Mouse (Mus musculus): ENCODE data around the gene 4930426L09Rik. TPM values are rescaled to one million over a fixed set of nuclear protein-coding genes. Genes with fewer than 3 reads are reported as not detected.
"Not testable (repeated sequence)": the region's sequence is repeated elsewhere in the genome, so short reads cannot be mapped to it uniquely, and the experiment has no call there.

The 4930426L09Rik gene
- total RNA-seq, 2 experiments from 2014 or later = 1.6 TPM; not detected in 1

DNA sequence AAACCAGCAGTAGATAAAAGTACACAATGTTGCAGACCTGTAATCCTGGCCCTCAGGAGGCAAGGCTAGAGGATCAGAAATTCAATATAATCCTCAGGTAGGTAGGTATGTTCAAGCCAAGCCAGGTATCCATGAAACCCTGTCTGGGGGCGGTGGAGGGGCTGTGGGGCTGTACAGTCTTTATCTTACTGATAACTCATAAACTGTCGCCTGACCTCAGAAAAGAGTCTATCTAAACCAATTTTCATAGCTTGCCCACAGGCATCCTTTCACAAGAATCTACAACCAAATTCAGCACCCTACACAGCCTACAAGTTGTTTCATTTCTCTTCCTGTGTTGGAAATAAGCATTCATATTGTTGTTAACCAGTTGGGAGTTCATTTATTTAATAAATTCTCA is 1.3 kb downstream of the 4930426L09Rik start:
- ATAC-seq (replicated peaks; ENCODE audit: low FRiP score, poor library complexity, severe bottlenecking) = no peak

DNA sequence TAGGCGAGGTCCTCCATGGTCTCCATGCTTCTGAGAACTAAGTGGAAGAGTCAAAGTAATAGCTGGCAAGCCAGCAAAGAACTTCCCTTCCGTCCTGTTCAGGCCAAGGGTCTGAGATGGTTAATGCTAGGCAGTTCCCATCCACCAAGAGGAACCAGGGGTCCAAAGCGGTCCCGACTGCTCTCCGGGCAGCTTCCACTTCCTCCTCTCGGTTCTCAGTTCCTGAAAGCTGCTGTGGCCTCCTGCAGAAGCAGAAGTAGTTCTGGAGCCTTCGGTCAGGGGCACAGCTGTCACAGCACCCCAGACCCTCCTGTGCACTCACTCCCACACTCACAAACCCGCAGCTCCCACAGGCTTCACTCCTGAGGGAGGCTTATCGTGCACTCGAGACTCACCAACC is 6.7 kb downstream of the 4930426L09Rik start:
- ATAC-seq (replicated peaks; ENCODE audit: low FRiP score, poor library complexity, severe bottlenecking) = no peak

GRCm38 (mm10) chr2:19006124-19006523 is 8.0 kb downstream of the 4930426L09Rik start:
- no peak for ATAC-seq (replicated peaks; ENCODE audit: low FRiP score, poor library complexity, severe bottlenecking)

- no peak for ATAC-seq (replicated peaks; ENCODE audit: low FRiP score, poor library complexity, severe bottlenecking)
Measured at GRCm38 (mm10) chr2:19007580-19007979, 9.4 kb downstream of the 4930426L09Rik start.

DNA sequence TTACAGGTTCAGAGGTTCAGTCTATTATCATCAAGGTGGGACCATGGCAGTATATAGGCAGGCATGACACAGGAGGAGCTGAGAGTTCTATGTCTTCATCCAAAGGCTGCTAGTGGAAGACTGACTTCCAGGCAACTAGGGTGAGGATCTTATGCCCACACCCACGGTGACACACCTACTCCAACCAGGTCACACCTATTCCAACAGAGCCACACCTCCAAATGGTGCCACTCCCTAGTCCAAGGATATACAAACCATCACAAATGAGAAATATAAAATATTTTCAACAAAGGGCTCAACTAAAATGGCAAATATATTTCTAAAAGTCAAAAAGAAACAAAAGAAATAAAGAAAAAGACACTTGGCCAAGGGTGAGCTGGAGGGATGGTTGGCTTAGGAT is 12.4 kb downstream of the 4930426L09Rik start:
- not testable (repeated sequence) for ATAC-seq (replicated peaks; ENCODE audit: low FRiP score, poor library complexity, severe bottlenecking)

- ATAC-seq (replicated peaks; ENCODE audit: low FRiP score, poor library complexity, severe bottlenecking) = peak; percentile 96
Measured at GRCm38 (mm10) chr2:19011443-19011842, 13.3 kb downstream of the 4930426L09Rik start.

GRCm38 (mm10) chr2:19016348-19016747 is 18.2 kb downstream of the 4930426L09Rik start:
- no peak for ATAC-seq (replicated peaks; ENCODE audit: low FRiP score, poor library complexity, severe bottlenecking)

- no peak for ATAC-seq (replicated peaks; ENCODE audit: low FRiP score, poor library complexity, severe bottlenecking)
Measured at GRCm38 (mm10) chr2:19016839-19017238, 18.7 kb downstream of the 4930426L09Rik start.

DNA sequence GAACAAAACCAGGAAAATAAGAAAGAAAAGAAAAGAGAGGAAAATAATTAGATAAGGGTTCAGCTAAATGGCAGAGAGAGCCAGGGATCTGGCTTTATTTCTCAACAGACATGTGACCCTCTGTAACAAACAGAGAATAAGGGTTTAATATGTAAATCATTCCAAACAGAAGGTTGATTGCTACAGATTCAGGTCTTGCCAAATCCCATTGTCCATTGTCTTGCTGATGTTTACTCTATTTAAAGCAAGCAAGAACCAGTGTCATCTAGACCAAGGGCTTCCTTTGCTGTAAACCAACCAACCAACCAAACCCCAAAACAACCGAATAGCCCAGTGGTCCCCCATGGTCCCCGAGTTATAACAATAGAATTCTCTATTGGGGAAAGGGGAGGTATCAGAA is 19.9 kb downstream of the 4930426L09Rik start:
- ATAC-seq (replicated peaks; ENCODE audit: low FRiP score, poor library complexity, severe bottlenecking) = no peak

DNA sequence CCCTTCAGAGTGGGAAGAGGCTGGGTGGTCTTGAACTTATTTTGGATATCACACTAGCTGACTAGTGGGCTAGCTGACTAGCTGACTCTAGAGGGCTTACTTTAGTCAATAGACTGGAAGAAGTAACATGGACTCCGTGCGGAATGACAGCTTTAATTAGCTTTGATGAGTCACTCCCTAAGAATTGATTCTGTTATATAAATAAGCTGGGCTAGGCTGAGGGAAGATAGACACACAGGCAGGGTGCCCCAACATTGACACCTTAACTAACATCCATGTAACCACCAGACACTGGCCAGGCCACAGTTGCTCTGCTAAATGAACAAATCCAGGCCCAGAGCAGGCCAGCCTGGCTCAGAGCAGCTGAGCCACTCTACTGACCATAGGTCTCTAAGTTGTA is 26.7 kb downstream of the 4930426L09Rik start:
- no peak for ATAC-seq (replicated peaks; ENCODE audit: low FRiP score, poor library complexity, severe bottlenecking)

DNA sequence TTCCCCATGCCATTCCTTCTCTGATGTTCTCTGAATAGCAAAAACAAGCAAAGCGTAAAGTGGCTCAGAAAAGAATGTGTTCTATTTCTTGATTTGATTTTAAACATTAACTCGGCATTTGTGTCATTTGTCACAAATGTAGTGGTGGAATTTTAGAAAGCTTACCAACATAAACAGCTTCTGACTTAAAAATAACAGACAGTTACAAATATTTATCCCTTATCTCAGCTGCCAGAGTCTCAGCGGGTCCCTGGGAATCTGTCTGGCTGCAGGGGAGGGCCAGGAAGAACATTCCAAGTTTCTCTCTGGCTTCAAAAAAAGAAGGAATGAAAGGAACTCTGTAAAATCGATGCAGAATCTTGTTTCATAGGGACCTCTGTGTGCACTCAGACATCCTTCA is 39.3 kb downstream of the 4930426L09Rik start:
- ATAC-seq (replicated peaks; ENCODE audit: low FRiP score, poor library complexity, severe bottlenecking) = no peak

DNA sequence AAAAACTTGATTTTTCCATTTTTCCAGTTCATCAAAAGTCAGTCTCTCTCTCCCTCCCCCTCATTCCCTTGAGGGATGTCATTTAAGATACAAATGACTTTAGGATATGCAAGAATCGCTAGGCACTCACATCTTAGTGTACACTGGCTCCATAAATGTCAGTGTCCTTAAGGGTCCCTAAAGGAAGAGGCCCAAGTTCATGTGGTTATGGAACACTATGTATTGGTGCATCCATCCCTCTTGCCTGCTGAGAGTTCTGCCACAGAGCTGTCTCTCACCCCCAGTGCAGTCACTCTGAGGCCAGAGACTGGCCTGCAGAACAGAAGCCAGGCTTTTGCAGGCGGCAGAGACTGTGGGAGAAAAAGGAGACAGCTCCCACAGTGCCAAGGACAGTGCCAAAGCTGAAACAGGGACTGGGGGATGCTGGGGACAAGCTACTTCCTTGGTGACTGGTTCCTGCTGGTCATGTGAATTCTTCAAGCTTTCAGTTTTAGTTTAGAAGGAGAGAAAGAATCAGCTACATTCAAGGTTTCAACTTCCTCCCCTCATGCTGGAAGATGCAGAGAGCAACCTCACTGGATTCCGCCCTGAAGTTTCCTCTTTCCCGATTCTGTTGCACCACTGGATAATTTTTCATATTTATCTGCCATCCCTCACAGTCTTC is 39.9 kb downstream of the 4930426L09Rik start:
- ATAC-seq (replicated peaks; ENCODE audit: low FRiP score, poor library complexity, severe bottlenecking) = no peak

DNA sequence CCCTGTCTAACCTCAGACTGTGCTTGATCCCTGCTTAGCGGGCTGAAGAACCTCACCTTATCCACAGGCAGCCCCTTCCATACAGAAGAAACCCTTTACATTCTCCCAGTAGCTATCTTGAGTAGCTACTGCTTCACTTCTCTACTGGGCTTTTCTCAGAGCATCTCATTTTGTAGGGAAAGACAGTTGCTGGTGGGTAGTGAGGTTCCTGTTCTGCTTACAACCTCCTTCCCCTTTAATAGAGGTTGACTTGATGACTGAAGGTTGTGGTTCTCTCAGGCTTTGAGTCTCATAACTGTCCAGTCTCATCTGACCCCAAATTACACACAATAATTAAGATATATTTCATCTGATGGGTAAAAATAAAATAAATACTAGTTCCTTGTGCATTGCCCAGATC is 50.1 kb downstream of the 4930426L09Rik start:
- ATAC-seq (replicated peaks; ENCODE audit: low FRiP score, poor library complexity, severe bottlenecking) = no peak

DNA sequence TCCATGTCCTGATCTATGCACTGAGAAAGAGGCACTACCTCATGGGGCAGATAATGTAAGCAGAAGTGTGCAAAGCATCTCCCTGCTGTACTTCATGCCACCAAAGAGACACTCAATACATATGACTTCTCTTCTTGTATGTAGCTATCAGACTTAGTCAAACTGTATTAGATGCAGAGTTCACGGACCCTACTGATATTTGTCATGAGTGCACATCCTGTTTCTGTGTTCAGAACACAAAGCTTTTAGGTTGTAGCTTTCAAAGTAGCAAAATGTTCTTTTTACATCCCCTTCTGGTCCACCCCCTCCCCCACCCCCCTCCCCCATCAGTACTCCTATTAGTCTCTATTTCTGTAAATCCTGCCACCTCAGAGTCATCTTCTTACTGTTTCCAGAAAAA is 51.2 kb downstream of the 4930426L09Rik start:
- no peak for ATAC-seq (replicated peaks; ENCODE audit: low FRiP score, poor library complexity, severe bottlenecking)

Other genes with a start within 250 kb of the 4930426L09Rik start
- 101 and 117 TPM in 2 replicates for gene Pip4k2a, start 217 bp upstream of the 4930426L09Rik start, total RNA-seq (2015; ENCODE audit: low replicate concordance)
- 61.7 and 82.0 TPM in 2 replicates for gene Pip4k2a, start 217 bp upstream of the 4930426L09Rik start, total RNA-seq (2017; ENCODE audit: low replicate concordance)
- not detected in 2 replicates for gene Armc3, start 201.0 kb downstream of the 4930426L09Rik start, total RNA-seq (2015; ENCODE audit: low replicate concordance)
- not detected in 2 replicates for gene Armc3, start 201.0 kb downstream of the 4930426L09Rik start, total RNA-seq (2017; ENCODE audit: low replicate concordance)

Data from erythroid progenitor cell, adult 5-6 weeks (primary cell).